ENCODE assay signal across 17 mouse cellular contexts in genomic region chr3:83376834-83377233, GRCm38 (mm10).
DNase-seq lines count a peak whose midpoint lies in the region; TF ChIP-seq lines count a peak whose summit lies in the region.
"Had no signal": no experiment of that assay in that cellular context is flagged by ENCODE, and none has a peak within 500 bp of the region (broad histone marks: within the 10 kb centered on the region; RNA-seq: fewer than 3 reads in every experiment).

No protein-coding gene starts in this region.

- in situ Hi-C loops in CH12.LX (cut with MboI; ENCODE audit: low pct_ligation_motif_present, low pct_unique_long_range_greater_than_20kb, low sequenced_read_pairs), result no loop called here
- in situ Hi-C loops in ES-E14 (cut with MboI; ENCODE audit: low sequenced_read_pairs in 2 of 2, unreplicated experiment in 2 of 2), result no loop called here

- DNase-seq in CH12.LX (ENCODE audit: extremely low read depth), result no peak
- DNase-seq in ES-E14 (ENCODE audit: low read depth, low spot score), result no peak
- DNase-seq in adrenal gland, postnatal 14 days, result no peak
- no peak for DNase-seq in testis, postnatal 14 days (ENCODE audit: low spot score)
- DNase-seq: adrenal gland, adult 2 months; adrenal gland, adult 8-10 months; adrenal gland, postnatal 10 days; adrenal gland, postnatal 25 days; adrenal gland, postnatal 36 days; B cell, adult 2 months; cerebellum, adult 11 months; cerebellum, adult 11-12 months; cerebellum, adult 18-20 months; cerebellum, adult 2 months; cerebellum, adult 8-10 months; cerebellum, adult 9-10 months had no signal

- H3K9ac ChIP-seq in CH12.LX (ENCODE audit: insufficient read depth, low read depth) (no peak overlapping the region), ES-E14 (ENCODE audit: insufficient read depth, low read depth, low read length, poor library complexity, severe bottlenecking) (no peak overlapping the region)

- no peak for TF ChIP-seq CTCF in CH12.LX (conservative IDR thresholded peaks at IDR 0.05 in 1 of 2, IDR thresholded peaks at IDR 0.05 in 1 of 2; ENCODE audit: low read depth in 2 of 2, low read length in 2 of 2)

- H3K79me2 ChIP-seq in CH12.LX (replicated peaks; ENCODE audit: control insufficient read depth, extremely low read depth, insufficient read depth, poor library complexity, severe bottlenecking), result no peaks in the 10 kb centered on the region

- TF ChIP-seq POLR2A in CH12.LX (IDR thresholded peaks at IDR 0.05; ENCODE audit: low read depth, low read length), result no peak

- no peak overlapping the region for H3K4me2 ChIP-seq in CH12.LX (ENCODE audit: insufficient read depth, low read depth, poor library complexity, severe bottlenecking)

- H3K27ac ChIP-seq in CH12.LX (ENCODE audit: insufficient read depth, low read depth) (no peak overlapping the region), ES-E14 (ENCODE audit: insufficient read depth, low read depth, low read length, poor library complexity, severe bottlenecking) (no peak overlapping the region)

- no peaks in the 10 kb centered on the region for H3K27me3 ChIP-seq in CH12.LX (replicated peaks)

- no peak for TF ChIP-seq EP300 in CH12.LX (IDR thresholded peaks at IDR 0.05; ENCODE audit: low read length)

- no peak for TF ChIP-seq RAD21 in CH12.LX (IDR thresholded peaks at IDR 0.05; ENCODE audit: low read depth, low read length)

- no peaks in the 10 kb centered on the region for H3K4me1 ChIP-seq in CH12.LX (ENCODE audit: control insufficient read depth in 1 of 2, insufficient read depth in 2 of 2)
- no peaks in the 10 kb centered on the region for H3K4me1 ChIP-seq in ES-E14 (ENCODE audit: control insufficient read depth in 2 of 2, insufficient read depth in 2 of 2, low read length in 2 of 2, poor library complexity in 1 of 2)

- no peaks in the 10 kb centered on the region for H3K9me3 ChIP-seq in CH12.LX (replicated peaks; ENCODE audit: low read length)
- H3K9me3 ChIP-seq in ES-E14 (ENCODE audit: control insufficient read depth, insufficient read depth, low read depth, low read length), result no peaks in the 10 kb centered on the region
- H3K9me3 ChIP-seq: G1E had no signal

- H3K4me3 ChIP-seq in CH12.LX (replicated peaks in 1 of 3; ENCODE audit: low read depth in 2 of 3, low read length in 2 of 3, poor library complexity in 1 of 3) (no peak overlapping the region), ES-E14 (ENCODE audit: insufficient read depth in 1 of 2, low read depth in 1 of 2, low read length in 2 of 2, poor library complexity in 1 of 2, severe bottlenecking in 1 of 2) (no peak overlapping the region)

- no peaks in the 10 kb centered on the region for H3K36me3 ChIP-seq in CH12.LX (replicated peaks in 1 of 2; ENCODE audit: control insufficient read depth in 1 of 2, insufficient read depth in 1 of 2, low read length in 1 of 2)
- no peaks in the 10 kb centered on the region for H3K36me3 ChIP-seq in ES-E14 (ENCODE audit: control insufficient read depth, insufficient read depth, low read length, poor library complexity, severe bottlenecking)
- H3K36me3 ChIP-seq: G1E had no signal

- dilution Hi-C loops in CH12.LX (cut with MboI; ENCODE audit: extremely low pct_ligation_motif_present, extremely low pct_unique_long_range_greater_than_20kb, low sequenced_read_pairs), result no loop called here

TF ChIP-seq in CH12.LX, 34 proteins besides CTCF, POLR2A, EP300 and RAD21:
- TF ChIP-seq UBTF (IDR thresholded peaks at IDR 0.05; ENCODE audit: low read depth, low read length), result no peak
- TF ChIP-seq MAFK (IDR thresholded peaks at IDR 0.05; ENCODE audit: insufficient replicate concordance, low read length), result peak; percentile 89

TF ChIP-seq in ES-E14, 5 proteins besides CTCF, POLR2A, EP300 and RAD21:
- no peak for TF ChIP-seq ZC3H11A (IDR thresholded peaks at IDR 0.05; ENCODE audit: borderline replicate concordance, low read depth, low read length)
- no peak for TF ChIP-seq ZNF384 (IDR thresholded peaks at IDR 0.05; ENCODE audit: low read depth, low read length)
- TF ChIP-seq CHD2 (IDR thresholded peaks at IDR 0.05; ENCODE audit: low read depth, low read length), result no peak
- TF ChIP-seq MAFK (IDR thresholded peaks at IDR 0.05; ENCODE audit: insufficient read depth, low read depth, low read length), result peak; percentile 97
